Mouse (Mus musculus): Measurements from ENCODE around the gene Piezo1.

DNA sequence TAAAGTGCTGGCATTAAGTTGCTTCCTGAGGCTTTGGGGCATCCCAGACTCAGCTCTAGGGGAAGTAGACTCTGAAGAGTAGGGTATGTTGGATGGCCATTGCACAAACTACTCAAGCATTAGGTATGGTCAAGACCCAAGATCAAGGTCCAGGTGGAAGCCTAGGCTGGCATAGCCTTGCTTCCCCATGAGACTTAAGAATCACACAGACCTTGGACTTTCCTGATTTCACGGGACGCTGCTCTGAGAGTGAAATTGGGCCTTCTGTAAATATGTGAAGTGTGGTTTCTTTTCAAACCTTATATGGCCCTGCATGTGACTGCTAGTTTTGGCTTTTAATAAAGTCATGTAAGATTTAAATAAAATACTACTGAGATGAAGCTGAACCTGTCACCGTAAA, 21.6 kb upstream of the Piezo1 start:
- TF ChIP-seq POLR2A (IDR thresholded peaks at IDR 0.05; ENCODE audit: insufficient read depth, low read depth, low read length) (no peak), CTCF (IDR thresholded peaks at IDR 0.05) (no peak)
